Mouse (Mus musculus) ES-CJ7 (cell line): Measurements from ENCODE around the gene Srsf5.
"Not testable (repeated sequence)": the region's sequence is repeated elsewhere in the genome, so short reads cannot be mapped to it uniquely, and the experiment has no call there.

Experiments
- DNase-seq: peaks from one replicate; pipeline ENCODE4 v3.0.0; 2011; ENCODE audit warnings: low read depth, low spot score

The Srsf5 gene

DNA sequence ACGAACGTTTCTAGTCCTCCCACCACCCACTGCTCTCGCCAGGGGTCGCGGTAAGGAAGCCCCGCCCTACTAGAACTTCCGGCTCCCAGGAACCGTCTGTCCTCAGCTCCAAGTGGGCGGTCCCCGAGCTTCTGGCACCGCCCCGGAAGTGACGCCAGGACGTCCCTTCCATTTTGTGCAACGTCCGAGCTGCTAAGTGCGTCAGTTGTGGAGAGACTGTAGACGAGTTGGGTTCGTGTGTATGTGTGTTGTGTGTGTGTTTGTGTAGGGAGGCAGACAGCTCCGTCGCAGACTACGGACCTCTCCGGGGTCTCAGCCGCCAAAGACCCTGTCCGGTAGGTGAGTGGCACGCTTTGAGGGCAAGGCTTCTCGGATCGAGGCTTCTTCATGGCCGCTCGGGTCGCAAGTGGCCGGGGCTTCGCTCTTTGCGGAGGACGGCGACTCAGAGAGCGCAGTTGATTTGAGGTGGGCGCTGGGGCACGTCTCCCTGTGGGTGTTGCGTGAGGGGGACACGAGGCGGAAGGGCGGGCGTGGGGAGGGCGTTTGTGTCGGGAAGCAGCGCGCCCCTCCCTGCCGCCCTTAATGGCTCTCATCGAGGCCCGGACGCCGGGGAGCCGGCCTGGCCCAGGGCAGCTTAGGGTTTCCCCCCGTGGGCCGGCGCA lies at the start of gene Srsf5:
Srsf5 (plus strand) TSS at position 171 of the 662 bp plus-strand sequence.
- peak; percentile 97 for DNase-seq

DNA sequence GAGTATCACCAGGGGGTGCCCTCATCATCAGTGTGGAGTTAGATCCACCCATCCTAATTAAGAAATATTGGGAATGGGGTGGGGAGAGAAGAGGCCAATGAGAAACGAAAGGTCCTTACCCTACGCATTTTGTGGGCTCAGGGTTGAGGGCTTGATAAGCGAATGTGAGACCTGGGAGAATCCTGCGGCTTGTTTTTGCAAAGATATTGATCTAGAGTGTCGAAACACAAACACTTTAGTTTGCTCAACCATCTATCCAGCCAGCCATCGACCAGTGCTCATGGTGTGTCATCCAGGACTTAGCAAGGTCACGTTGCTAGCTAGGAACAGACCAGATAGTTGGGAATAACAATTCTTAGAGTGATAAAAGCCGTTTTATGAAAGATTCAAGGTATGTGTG lies 35.7 kb upstream of the Srsf5 start:
- no peak for DNase-seq

DNA sequence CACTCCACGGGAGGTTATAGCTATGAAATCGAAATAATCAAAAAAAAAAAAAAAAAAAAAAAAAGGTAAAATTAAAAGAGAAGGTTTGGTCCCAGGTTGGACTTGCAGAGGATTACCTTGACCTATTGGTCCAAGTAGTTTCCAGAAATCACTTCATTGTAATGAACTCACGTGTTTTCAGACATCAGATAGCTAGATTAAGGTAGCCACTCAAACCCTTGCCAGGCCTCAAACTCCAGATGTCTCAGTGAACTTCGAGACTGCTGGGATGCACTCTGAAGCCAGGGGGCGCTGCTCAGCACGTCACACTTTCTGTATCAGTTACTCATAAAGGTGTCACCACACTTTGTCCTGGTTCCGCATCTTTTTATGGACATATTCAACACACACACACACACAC lies 27.5 kb upstream of the Srsf5 start:
- DNase-seq, result peak; percentile 76

DNA sequence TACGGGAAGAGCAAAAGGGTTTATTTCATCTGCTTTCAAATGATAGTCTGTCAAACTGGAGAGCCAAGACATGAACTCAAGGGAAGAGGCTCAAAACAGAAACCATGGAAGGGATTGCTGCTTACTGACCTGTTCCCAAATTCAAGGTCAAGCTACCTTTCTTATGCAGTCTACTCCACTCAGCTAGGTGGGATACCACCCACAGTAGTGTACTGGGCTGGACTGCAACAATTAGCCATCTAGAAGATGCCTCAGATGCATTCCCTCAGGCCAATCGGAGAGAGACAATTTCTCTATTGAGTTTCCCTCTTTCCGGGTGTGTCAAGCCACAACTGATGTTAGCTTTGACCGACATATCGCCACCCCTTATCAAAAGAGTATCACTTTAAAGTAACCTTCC lies 24.0 kb upstream of the Srsf5 start:
- peak; percentile 92 for DNase-seq

DNA sequence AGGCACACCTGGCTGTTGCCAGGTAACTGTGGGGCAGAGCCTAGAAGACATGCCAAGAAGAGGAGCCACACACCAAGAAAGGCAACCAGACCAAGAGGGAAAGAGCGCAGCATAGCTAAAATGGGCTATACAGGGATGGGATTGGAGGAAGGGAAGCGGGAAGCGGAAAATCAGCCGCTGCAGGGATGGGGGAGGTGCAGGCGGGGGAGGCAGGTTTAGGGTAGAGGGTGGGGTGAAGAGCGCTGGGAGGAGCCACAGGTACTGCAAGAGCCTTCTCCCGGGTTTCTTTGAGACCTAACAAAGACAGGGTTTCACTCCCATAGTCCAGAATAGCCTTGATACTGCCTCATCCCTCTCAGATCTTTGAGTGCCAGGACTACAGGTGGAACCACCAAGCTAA lies 22.4 kb upstream of the Srsf5 start:
- peak; percentile 85 for DNase-seq

DNA sequence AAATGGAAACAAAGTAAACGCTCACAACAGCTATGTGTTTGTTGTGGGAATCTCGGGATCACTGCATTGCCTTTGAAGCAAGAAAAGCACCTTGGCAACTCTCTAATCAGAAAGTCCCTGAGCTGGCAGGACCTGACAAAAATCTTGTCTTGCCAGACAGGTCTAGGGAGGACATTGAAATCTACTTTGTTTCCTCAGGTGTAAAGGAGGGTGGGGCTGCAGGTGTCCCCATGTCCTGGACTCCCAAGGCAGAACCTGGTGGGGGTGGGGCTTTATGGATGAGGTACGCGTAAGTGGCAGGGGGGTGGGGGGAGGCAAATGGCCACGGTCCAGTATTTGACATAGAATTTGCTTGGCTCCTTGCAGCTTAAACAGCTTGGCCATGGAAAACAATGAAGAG lies 21.7 kb upstream of the Srsf5 start:
- DNase-seq, result no peak

DNA sequence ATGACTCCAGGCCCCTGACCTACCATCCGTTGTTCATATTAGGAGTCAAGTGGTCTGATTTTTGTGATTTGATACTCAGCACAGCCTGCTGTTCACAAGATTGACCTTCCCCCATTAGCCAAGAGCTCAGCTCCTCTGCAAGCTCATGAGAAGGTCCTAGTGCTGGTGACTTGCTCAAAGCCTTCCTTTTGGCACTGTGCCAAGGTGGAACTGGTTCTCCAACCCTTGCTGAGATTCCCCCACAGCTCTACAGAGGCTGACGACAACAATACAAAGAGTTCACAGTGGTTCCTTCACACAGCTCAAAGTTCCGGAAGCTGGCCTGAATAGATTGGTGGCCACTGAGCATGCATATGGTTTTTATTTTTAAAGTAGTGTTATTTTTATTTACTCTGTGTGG lies 21.1 kb upstream of the Srsf5 start:
- peak; percentile 58 for DNase-seq

DNA sequence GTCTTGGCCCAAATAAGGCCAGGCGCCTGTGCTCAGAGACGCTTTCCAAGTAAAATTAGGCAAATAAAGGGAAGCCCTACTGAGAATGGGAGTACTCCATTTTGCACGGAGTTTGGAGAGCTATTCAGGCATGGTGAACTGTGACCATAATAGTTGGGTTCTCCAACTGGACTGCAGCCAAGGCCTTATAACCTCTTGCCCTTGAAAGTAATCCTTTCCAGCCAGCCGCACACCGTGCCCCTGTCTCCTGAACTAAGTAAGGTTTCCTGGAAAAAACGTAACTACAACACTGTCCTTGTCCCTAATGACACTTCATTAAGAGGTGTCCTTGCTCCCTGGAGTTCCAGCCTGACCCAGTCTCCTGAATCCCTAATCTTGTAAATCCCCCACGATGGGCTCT lies 19.4 kb upstream of the Srsf5 start:
- peak; percentile 46 for DNase-seq

DNA sequence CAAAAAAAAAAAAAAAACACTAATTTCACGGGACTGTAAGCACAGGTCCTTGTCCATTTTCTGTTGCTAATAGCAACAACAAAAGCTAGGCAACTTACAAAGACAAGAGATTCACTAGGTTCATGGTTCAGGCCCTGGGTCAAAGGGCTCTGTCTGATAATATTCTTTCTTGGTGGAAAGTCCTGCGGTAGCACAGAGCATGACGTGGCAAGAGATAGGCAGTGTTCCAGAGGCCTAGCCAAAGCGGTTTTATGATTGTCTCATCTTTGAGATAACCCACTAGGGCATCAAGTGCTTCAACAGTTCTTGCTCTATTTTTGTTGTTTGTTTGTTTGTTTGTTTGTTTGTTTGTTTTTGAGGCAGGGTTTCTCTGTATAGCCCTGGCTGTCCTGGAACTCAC lies 18.8 kb upstream of the Srsf5 start:
- DNase-seq, result no peak

DNA sequence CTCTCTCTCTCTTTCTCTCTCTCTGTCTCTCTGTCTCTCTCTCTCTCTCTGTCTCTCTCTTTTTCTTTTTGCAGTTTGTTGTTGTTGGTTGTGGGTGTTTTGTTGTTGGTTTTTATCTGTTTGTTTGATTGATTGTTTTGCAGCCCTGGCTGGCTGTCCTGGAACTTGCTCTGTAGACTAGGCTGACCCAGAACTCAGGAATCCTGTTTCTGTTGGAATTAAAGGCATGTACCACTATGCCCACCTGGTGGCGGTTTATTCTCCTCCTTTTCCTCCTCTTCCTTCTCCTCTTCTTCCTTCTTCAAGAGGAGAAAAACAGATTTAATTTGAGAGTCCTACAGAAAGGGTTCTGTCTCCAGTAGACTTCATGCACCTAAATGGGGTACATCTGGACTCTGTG lies 17.8 kb upstream of the Srsf5 start:
- DNase-seq, result no peak

DNA sequence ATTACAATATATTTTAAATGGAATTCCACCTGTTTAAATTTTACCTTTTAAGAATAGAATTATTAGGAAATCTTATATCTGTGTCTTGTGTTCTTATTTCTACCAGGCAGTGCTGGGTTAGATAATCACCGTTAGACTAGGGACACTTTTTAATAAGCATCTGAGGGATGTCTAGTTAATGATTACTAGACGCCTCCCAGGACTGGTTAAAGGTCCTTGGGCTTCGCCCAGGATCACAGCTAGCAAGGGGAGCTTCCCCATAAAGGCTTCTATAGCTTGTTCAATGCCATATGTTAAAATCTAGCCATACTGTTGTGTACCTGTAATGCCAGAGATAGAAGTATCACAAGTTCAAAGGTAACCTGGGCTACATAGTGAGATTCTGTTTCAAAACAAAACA lies 16.4 kb upstream of the Srsf5 start:
- DNase-seq, result no peak

DNA sequence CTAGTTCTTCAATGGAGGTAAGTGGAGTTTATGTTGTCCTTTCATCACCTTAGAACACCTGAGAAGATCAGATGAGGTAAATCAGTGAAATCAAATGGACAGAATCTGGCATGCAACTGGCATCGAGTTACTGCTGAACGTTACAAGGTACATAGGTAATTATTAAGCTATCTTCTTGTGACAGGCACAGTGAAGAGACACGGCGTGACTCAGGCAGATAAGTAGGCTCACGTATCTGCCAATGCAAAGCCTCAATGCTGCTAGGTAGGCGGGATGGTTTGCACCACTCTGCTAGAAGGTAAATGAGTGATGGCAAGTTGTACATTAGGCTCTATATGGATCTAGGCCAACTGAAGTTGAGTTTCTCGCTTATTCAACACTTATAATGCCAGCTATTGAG lies 15.2 kb upstream of the Srsf5 start:
- DNase-seq, result no peak

DNA sequence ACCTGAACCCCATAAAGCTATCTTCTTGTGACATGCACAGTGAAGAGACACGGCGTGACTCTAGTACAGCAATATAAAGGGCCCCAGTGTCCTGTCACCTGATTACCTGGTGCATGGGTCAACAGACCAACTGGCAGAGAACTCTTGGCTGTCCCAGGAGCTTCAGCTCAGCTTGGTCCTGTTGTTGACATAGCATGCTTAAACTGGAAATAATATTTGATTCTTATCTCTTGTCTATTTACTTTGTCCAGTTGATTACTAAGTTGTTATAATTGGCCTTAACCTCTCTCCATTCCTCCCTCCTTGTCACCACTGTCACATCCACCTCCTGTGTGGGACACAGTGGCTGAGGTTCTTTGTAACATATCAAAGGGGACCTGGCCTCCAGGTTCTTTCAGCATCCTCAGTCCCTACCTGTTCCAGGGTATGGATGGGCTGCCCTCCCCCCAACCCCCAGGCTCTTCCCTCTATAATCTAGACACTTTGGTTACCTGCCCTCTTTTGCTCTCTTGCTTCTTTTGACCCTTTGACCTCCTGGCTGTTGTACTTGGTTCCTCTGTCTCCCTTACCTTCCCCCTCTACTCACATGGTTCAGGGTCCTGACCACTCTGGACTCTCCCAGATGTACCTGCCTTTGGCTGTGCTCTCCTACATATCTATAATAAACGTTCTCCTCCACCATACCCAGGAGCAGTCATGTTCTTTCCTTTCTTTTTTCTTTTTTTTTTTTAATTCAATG lies 13.7 kb upstream of the Srsf5 start:
- DNase-seq, result no peak

DNA sequence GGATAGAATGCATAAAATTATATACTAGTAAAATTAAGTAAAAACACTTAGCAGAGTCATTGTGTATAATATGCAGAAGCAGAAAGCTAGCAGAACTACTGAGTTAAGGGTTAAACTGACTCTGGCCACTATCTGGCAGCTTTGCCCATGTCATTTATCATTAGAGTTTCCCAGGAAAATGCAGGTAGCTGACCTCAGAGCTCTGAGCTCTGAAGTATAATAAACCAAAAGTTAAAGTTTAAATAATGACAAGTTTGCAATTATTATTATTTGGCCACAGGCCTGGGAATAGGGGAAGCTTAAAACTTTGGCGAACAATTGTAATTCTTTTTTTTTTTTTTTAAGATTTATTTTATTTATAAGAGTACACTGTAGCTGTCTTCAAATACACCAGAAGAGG lies 12.4 kb upstream of the Srsf5 start:
- DNase-seq, result no peak

DNA sequence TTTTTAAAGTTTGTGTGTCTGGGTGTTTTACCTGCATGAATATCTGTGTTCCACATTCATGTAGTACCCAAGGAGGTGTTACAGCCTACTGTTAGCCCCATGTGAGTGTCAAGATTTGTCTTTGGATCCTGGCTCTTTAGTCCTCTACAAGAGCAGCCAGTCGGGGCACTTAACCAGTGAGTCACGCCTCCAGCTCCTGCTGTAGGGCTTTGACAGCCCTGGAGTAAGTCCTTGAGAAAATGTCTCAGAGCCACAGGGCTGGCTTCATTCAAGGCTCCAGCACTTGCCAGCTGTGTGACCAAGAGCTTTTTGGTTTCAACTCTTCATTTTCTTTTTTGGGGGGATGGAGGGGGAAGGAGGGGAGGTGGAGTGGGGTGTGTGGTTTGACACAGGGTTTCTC lies 8.6 kb upstream of the Srsf5 start:
- DNase-seq, result no peak

DNA sequence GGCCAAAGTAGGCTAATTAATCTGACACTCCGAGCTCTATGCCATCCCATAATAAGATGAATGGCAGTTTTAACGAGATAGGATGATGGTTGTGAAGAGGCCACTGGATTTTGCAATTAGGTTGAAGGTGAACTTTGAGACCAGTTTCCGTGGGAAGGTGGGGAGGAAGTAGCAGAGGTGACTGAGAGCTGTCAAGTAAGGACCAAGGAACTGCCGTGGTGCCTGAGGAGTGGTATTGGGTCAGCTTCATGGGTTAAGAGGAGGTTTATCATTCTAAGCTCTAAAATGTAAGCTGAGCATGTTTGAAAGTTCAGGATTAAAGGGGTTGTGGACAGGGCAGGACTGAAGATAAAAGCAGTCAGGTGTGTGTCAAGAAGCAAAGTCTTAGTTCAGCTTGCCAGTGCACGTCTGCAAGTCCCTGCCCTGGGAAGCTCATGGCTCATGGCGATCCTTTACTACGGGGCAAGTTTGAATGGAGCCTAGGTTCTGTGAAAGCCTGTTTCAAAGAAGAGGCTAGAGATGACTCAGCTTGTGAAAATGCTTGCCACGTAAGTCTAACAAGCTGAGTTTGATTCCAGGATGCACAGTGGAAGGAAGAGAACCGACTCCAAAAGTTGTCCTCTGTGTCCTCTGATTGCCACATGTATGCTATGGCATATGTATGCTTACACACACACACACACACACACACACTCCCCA lies 7.8 kb upstream of the Srsf5 start:
- no peak for DNase-seq

DNA sequence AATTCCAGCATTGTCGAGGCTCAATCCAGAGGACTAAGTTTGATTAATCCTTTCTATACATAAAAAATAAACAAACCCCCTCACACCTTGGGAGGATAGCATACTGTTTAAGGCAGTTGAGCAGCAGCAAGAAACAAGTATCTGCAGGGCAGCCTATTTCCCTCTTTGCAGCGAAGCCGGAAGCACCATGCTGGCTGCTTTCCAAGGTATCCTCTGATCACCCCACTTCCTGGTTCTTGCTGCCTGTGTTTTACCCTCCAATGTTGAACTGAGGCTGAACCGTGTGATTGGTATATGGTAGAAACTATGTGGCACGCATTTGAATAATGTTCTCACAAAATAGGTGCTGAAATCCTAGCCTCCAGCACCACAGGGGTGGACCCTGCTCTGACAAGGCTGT lies 6.7 kb upstream of the Srsf5 start:
- no peak for DNase-seq

DNA sequence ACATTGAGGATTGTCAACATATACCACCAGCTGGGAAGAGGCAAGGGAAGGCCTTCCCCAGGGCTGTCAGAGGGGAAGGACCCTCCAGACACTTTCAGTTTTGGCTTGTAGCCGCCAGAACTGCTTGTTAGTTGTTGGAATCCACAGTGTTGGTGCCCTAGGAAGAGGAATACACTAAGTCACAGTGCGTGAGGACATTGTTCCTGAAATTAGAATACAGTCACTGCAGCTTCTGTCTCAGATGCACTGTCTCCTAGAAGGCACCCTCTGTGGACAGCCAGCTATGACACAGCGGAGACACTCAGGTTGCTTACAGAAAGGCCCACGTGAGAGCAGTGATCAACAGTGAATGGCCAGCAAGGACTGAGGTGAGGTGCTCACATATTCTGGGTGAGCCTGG lies 6.1 kb upstream of the Srsf5 start:
- no peak for DNase-seq

DNA sequence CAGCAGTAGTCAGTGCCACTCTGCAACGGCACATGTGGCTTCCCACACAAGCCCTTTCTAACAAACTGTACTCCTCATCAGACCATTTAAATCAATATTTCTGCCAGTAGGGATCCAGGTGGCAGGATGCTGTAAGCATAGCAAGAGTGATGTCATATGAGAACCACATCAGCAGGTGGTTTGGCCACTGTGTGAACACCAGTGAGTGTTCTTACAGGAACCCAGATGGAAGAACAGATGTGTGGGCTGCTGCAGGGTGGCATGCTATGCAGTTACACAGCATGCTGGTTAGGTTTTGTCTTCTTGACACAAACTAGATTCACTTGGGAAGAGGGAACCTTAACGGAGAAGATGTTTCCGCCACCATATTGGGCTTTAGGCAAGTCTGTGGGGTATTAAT lies 3.4 kb upstream of the Srsf5 start:
- no peak for DNase-seq

DNA sequence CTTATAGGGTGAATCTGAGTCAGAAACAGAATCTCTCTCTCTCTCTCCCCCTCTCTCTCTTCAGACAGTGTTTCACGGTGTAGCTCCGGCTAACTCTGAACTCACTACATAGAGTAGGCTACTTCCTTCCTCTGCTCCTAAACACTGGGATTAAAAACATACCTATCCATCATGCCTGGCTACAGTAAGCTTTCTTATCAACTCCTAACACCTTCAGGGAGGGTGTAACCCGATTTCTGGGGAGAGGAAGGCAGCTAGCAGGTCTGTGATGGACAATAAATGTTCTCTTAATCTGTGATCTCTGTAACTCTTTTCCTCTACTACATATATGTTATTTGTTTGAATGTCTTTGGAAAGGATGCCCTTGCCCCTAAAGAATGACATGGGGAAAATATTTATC lies 1.9 kb upstream of the Srsf5 start:
- DNase-seq, result no peak

DNA sequence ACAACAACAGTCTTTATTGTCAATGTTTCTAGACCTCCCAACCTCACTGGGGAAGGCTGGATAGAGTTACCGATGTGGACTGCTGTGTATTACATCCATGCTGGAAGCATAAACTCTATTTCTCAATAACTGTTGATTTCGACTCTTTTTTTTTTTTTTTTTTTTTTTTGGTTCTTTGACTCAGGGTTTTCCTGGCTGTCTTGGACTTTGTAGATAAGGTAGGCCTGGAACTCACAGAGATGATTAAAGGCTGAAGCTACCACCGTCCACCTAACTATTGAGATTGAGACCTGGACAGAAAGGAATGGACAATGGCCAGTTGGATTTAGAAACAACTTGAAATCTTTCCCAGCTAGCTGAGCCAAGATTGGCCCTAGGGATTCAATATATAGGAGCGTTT lies 1.1 kb upstream of the Srsf5 start:
- no peak for DNase-seq

DNA sequence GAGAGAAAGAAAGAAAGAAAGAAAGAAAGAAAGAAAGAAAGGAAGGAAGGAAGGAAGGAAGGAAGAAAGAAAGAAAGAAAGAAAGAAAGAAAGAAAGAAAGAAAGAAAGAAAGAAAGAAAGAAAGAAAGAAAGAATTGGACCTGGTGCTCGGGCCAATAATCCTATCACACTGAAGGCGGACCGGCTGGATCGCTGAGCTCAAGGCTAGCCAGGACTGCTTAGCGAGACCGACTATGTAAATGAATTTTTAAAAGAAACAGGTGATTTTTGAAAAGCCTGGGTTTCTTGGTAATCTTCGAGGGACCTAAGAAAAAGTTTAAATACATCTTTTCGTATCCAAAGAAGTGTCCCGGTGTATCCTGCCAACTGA lies 356 bp upstream of the Srsf5 start:
- not testable (repeated sequence) for DNase-seq

DNA sequence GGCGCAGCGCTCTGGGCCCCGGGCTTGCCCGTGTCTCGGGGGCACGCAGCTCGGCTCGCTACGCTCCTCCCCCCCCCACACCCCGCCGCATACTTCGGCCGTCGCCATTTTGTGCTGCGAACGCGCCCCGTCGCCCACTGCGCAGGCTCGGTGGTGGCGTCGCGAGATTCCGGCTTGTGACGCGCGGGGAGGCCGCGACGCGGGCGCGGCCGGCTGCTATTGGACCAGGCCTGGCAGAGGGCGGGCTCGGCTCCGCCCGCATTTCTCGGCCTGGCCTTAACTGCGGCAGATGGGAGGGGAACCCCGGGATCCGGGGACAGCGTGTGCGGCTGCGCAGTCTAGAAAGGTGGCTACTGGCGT lies 672 bp downstream of the Srsf5 start:
- peak; percentile 96 for DNase-seq
